Mouse (Mus musculus) left cerebral cortex, postnatal 25 days (tissue): Measurements from ENCODE around the gene Vmn2r94. TPM values are rescaled to one million over a fixed set of nuclear protein-coding genes. Genes with fewer than 3 reads are reported as not detected.

Experiments
- DNase-seq, 2 experiments: peaks; one replicate each; pipeline ENCODE4 v3.0.0; 2022; ENCODE audit warnings: low spot score in 2 of 2, mixed read lengths in 1 of 2
- intact Hi-C: fragments of 180-260 bp; cut with DNase I; formaldehyde crosslinking; loops from one replicate; pipeline ENCODE4 v1.15.1; 2025
- total RNA-seq, 2 experiments: library from RNA; stranded (reverse); gene quantifications; 2 replicates each; pipeline ENCODE4 v1.2.3; 2021

Gene Vmn2r94
- not detected for total RNA-seq

GRCm38 (mm10) chr17:18277656-18278055 is at the start of gene Vmn2r94:
Gene Vmn2r94 (minus strand): TSS chr17:18277756.
- intact Hi-C loops = no loop called here
- DNase-seq = no peak

- intact Hi-C loops = no loop called here
- no peak for DNase-seq
Observed at GRCm38 (mm10) chr17:18323031-18323430, 45.5 kb upstream of the Vmn2r94 start.

- DNase-seq = no peak
- intact Hi-C loops = no loop called here
Observed at GRCm38 (mm10) chr17:18297799-18298198, 20.2 kb upstream of the Vmn2r94 start, which contains the start of gene Vmn2r93. Gene Vmn2r93 (plus strand): TSS chr17:18298099.

GRCm38 (mm10) chr17:18236931-18237330 is 40.6 kb downstream of the Vmn2r94 start:
- intact Hi-C loops = no loop called here
- no peak for DNase-seq

- intact Hi-C loops = no loop called here
- DNase-seq = no peak
Observed at GRCm38 (mm10) chr17:18231996-18232395, 45.6 kb downstream of the Vmn2r94 start.

GRCm38 (mm10) chr17:18221300-18221699 is 56.3 kb downstream of the Vmn2r94 start:
- DNase-seq = no peak
- intact Hi-C loops = no loop called here

Other genes starting within 250 kb of the Vmn2r94 start
- gene Vmn2r124, start 228.3 kb downstream of the Vmn2r94 start, total RNA-seq = under 1 TPM; 0.07 to 0.11 TPM
- gene Vmn2r91, start 192.7 kb downstream of the Vmn2r94 start, total RNA-seq = not detected
- not detected for gene Vmn2r92, start 125.9 kb downstream of the Vmn2r94 start, total RNA-seq
- not detected for gene Vmn2r93, start 20.3 kb upstream of the Vmn2r94 start, total RNA-seq
- under 1 TPM in 1 of 2 experiments, not detected in 1; 0.02 TPM for gene Vmn2r95, start 146.3 kb upstream of the Vmn2r94 start, total RNA-seq